Mouse (Mus musculus) forebrain, embryonic 14.5 days (tissue): ENCODE results near the gene Adra2b. TPM values are rescaled to one million over a fixed set of nuclear protein-coding genes. Genes with fewer than 3 reads are reported as not detected.

Experiments used
- ATAC-seq: fragments of 200-750 bp; cut with Nextera tagmentation; 2 replicates; pipeline ENCODE4 v1.8.0; 2017; ENCODE audit warnings: mild to moderate bottlenecking, moderate library complexity
- DNase-seq: peaks from one replicate; pipeline ENCODE4 v3.0.0-alpha.2; 2015; ENCODE audit warnings: low spot score
- H3K27ac ChIP-seq: fragments of 300-500 bp; sonication (generic); 2 replicates; pipeline ENCODE4 v1.5.1; 2014; ENCODE audit warnings: low read depth, mild to moderate bottlenecking, control low read depth, low read length, moderate library complexity
- H3K27me3 ChIP-seq: fragments of 300-500 bp; sonication (generic); replicated peaks from 2 replicates; pipeline ENCODE4 v1.6.1; 2014; ENCODE audit warnings: low read length, control low read depth, mixed read lengths; ENCODE audit not compliant: control insufficient read depth, insufficient read depth
- H3K36me3 ChIP-seq: fragments of 300-500 bp; sonication (generic); 2 replicates; pipeline ENCODE4 v1.6.1; 2014; ENCODE audit warnings: low read length, control low read depth; ENCODE audit not compliant: control insufficient read depth, insufficient read depth
- H3K4me1 ChIP-seq: fragments of 300-500 bp; sonication (generic); 2 replicates; pipeline ENCODE4 v1.6.1; 2014; ENCODE audit warnings: antibody characterized with exemption, low read length, control low read depth; ENCODE audit not compliant: control insufficient read depth, insufficient read depth
- H3K4me2 ChIP-seq: fragments of 300-500 bp; sonication (generic); 2 replicates; pipeline ENCODE4 v1.6.1; 2014; ENCODE audit warnings: mild to moderate bottlenecking, control low read depth, low read length
- H3K4me3 ChIP-seq: fragments of 300-500 bp; sonication (generic); 2 replicates; pipeline ENCODE4 v1.5.1; 2014; ENCODE audit warnings: low read depth, low read length, control low read depth
- H3K9ac ChIP-seq: fragments of 300-500 bp; sonication (generic); 2 replicates; pipeline ENCODE4 v1.6.1; 2014; ENCODE audit warnings: mild to moderate bottlenecking, low read length, control low read depth, moderate library complexity
- H3K9me3 ChIP-seq: fragments of 300-500 bp; sonication (generic); replicated peaks from 2 replicates; pipeline ENCODE4 v1.6.1; 2016; ENCODE audit warnings: low read length, control low read depth, mixed read lengths; ENCODE audit not compliant: control insufficient read depth
- WGBS: fragments of 180-500 bp; shearing (Covaris S2); extraction: QIAGEN DNeasy Blood & Tissue Kit; methylation state at CpG from one replicate; pipeline ENCODE4 v1.1.7; 2014; 5-methylcytosine and 5-hydroxymethylcytosine counted together
- polyA plus RNA-seq: library from polyadenylated mRNA; unstranded; fragments of >200 nt; fragmentation: Nextera tagmentation; extraction: Ambion mirVana; gene quantifications from 2 replicates; pipeline ENCODE4 v1.2.1, GENCODE M21; 2014

The Adra2b gene
- polyA plus RNA-seq, 1 experiment from 2014 or later, result 0.36 TPM

GRCm38 (mm10) chr2:127353881-127354280 is 9.1 kb upstream of the Adra2b start:
- Histone ChIP-seq H3K36me3 (no peaks in the 10 kb centered on the region), H3K27ac (no peak overlapping the region), H3K4me3 (no peak overlapping the region), H3K27me3 (no peaks in the 10 kb centered on the region), H3K9me3 (no peaks in the 10 kb centered on the region), H3K4me1 (no peaks in the 10 kb centered on the region), H3K4me2 (no peak overlapping the region), H3K9ac (no peak overlapping the region)
- no peak for DNase-seq
- WGBS, result 90% methylated on average over 4 of the region's 4 CpGs
- no peak for ATAC-seq

GRCm38 (mm10) chr2:127363282-127363652 is 259 bp downstream of the Adra2b start:
- H3K4me3 ChIP-seq, result peak overlapping the region; percentile 35
- no peak overlapping the region for H3K27ac ChIP-seq
- H3K27me3 ChIP-seq, result peaks cover 54% of the 10 kb centered on the region
- no peaks in the 10 kb centered on the region for H3K36me3 ChIP-seq
- H3K4me2 ChIP-seq, result peak overlapping the region; percentile 59
- 0 out of 2 replicates have a peak, but pooled peaks have one; percentile 19 for ATAC-seq
- under 1% methylated on average over 27 of the region's 28 CpGs for WGBS
- no peaks in the 10 kb centered on the region for H3K9me3 ChIP-seq
- DNase-seq, result no peak
- peaks cover 6% of the 10 kb centered on the region; the same call in 1 of the 2 replicates for H3K4me1 ChIP-seq
- H3K9ac ChIP-seq, result 0 out of 2 replicates have a peak overlapping the region, but pooled peaks have one; percentile 41

- peaks cover 6% of the 10 kb centered on the region; the same call in 1 of the 2 replicates for H3K4me1 ChIP-seq
- H3K27me3 ChIP-seq, result peaks cover 54% of the 10 kb centered on the region
- ATAC-seq (no peak), DNase-seq (no peak)
- no peak overlapping the region for H3K9ac ChIP-seq
- H3K4me3 ChIP-seq, result peak overlapping the region; percentile 35; the same call in 1 of the 2 replicates
- no peaks in the 10 kb centered on the region for H3K36me3 ChIP-seq
- H3K4me2 ChIP-seq, result peak overlapping the region; percentile 59
- 8% methylated on average over 20 of the region's 20 CpGs for WGBS
- no peak overlapping the region for H3K27ac ChIP-seq
- H3K9me3 ChIP-seq, result no peaks in the 10 kb centered on the region
Measured at GRCm38 (mm10) chr2:127363696-127364095, 688 bp downstream of the Adra2b start.

GRCm38 (mm10) chr2:127364452-127364851 is 1.4 kb downstream of the Adra2b start:
- Histone ChIP-seq H3K4me3 (no peak overlapping the region), H3K9ac (no peak overlapping the region), H3K27me3 (peaks cover 54% of the 10 kb centered on the region), H3K36me3 (no peaks in the 10 kb centered on the region), H3K9me3 (no peaks in the 10 kb centered on the region), H3K4me1 (peaks cover 6% of the 10 kb centered on the region; the same call in 1 of the 2 replicates), H3K4me2 (no peak overlapping the region), H3K27ac (no peak overlapping the region)
- DNase-seq, result no peak
- WGBS, result 11% methylated on average over 8 of the region's 8 CpGs
- ATAC-seq, result no peak

GRCm38 (mm10) chr2:127367126-127367820 is 4.3 kb downstream of the Adra2b start:
- Histone ChIP-seq H3K27me3 (peaks cover 42% of the 10 kb centered on the region), H3K4me3 (no peak overlapping the region), H3K27ac (no peak overlapping the region), H3K36me3 (no peaks in the 10 kb centered on the region), H3K4me2 (no peak overlapping the region), H3K4me1 (peaks cover 6% of the 10 kb centered on the region; the same call in 1 of the 2 replicates), H3K9ac (no peak overlapping the region), H3K9me3 (no peaks in the 10 kb centered on the region)
- no peak for DNase-seq
- WGBS, result 79% methylated on average over 10 of the region's 10 CpGs
- ATAC-seq, result no peak

- no peak overlapping the region for H3K4me3 ChIP-seq
- H3K36me3 ChIP-seq, result no peaks in the 10 kb centered on the region
- no peak overlapping the region for H3K4me2 ChIP-seq
- H3K27me3 ChIP-seq, result peaks cover 19% of the 10 kb centered on the region
- 72% methylated on average over 5 of the region's 5 CpGs for WGBS
- ATAC-seq, result no peak
- H3K4me1 ChIP-seq, result no peaks in the 10 kb centered on the region
- no peak overlapping the region for H3K9ac ChIP-seq
- no peaks in the 10 kb centered on the region for H3K9me3 ChIP-seq
- no peak for DNase-seq
- H3K27ac ChIP-seq, result no peak overlapping the region
Measured at GRCm38 (mm10) chr2:127369703-127370376, 6.8 kb downstream of the Adra2b start.

- no peak for ATAC-seq
- H3K36me3 ChIP-seq, result no peaks in the 10 kb centered on the region
- no peak for DNase-seq
- no peak overlapping the region for H3K4me2 ChIP-seq
- 60% methylated on average over 9 of the region's 9 CpGs for WGBS
- H3K27ac ChIP-seq, result no peak overlapping the region
- no peak overlapping the region for H3K9ac ChIP-seq
- H3K9me3 ChIP-seq, result no peaks in the 10 kb centered on the region
- peaks cover 9% of the 10 kb centered on the region; the same call in 1 of the 2 replicates for H3K27me3 ChIP-seq
- no peaks in the 10 kb centered on the region for H3K4me1 ChIP-seq
- no peak overlapping the region for H3K4me3 ChIP-seq
Measured at GRCm38 (mm10) chr2:127370561-127371483, 7.8 kb downstream of the Adra2b start.

- ATAC-seq, result no peak
- 0 out of 2 replicates have a peak, but pooled peaks cover 3% of the 10 kb centered on the region for H3K27me3 ChIP-seq
- no peaks in the 10 kb centered on the region for H3K4me1 ChIP-seq
- H3K36me3 ChIP-seq, result no peaks in the 10 kb centered on the region
- DNase-seq, result no peak
- WGBS, result 83% methylated on average over 1 of the region's 1 CpGs
- no peak overlapping the region for H3K4me2 ChIP-seq
- no peak overlapping the region for H3K27ac ChIP-seq
- no peaks in the 10 kb centered on the region for H3K9me3 ChIP-seq
- no peak overlapping the region for H3K4me3 ChIP-seq
- H3K9ac ChIP-seq, result no peak overlapping the region
Measured at GRCm38 (mm10) chr2:127371484-127371861, 8.5 kb downstream of the Adra2b start.
